Mouse (Mus musculus) limb, embryonic 14.5 days (tissue): Measurements from ENCODE around the gene Ptpra. TPM values are rescaled to one million over a fixed set of nuclear protein-coding genes. Genes with fewer than 3 reads are reported as not detected.
A peak's percentile ranks its signal among the peaks of the same experiment; 100 is the strongest.

Experiments
- ATAC-seq: fragments of 200-750 bp; cut with Nextera tagmentation; 2 replicates; pipeline ENCODE4 v1.8.0; 2017; ENCODE audit warnings: low read depth, moderate number of reproducible peaks, moderate TSS enrichment; ENCODE audit not compliant: low FRiP score
- DNase-seq: peaks from one replicate; pipeline ENCODE4 v3.0.0-alpha.2; 2015; ENCODE audit warnings: low spot score
- H3K27ac ChIP-seq: fragments of 300-500 bp; sonication (generic); replicated peaks from 2 replicates; pipeline ENCODE4 v1.5.1; 2014; ENCODE audit warnings: low read depth, mild to moderate bottlenecking, low read length, moderate library complexity, mixed read lengths
- H3K27me3 ChIP-seq: fragments of 300-500 bp; sonication (generic); 2 replicates; pipeline ENCODE4 v1.6.1; 2014; ENCODE audit warnings: low read length, mixed read lengths; ENCODE audit not compliant: control insufficient read depth, insufficient read depth
- H3K36me3 ChIP-seq: fragments of 300-500 bp; sonication (generic); 2 replicates; pipeline ENCODE4 v1.6.1; 2014; ENCODE audit warnings: mild to moderate bottlenecking, low read length, moderate library complexity, mixed read lengths; ENCODE audit not compliant: control insufficient read depth, insufficient read depth
- H3K4me1 ChIP-seq: fragments of 300-500 bp; sonication (generic); 2 replicates; pipeline ENCODE4 v1.6.1; 2014; ENCODE audit warnings: antibody characterized with exemption, low read length, mixed read lengths; ENCODE audit not compliant: control insufficient read depth, insufficient read depth
- H3K4me2 ChIP-seq: fragments of 300-500 bp; sonication (generic); replicated peaks from 2 replicates; pipeline ENCODE4 v1.6.1; 2014; ENCODE audit warnings: low read depth, mild to moderate bottlenecking, low read length, moderate library complexity; ENCODE audit not compliant: severe bottlenecking
- H3K4me3 ChIP-seq: fragments of 300-500 bp; sonication (generic); replicated peaks from 2 replicates; pipeline ENCODE4 v1.5.1; 2014; ENCODE audit warnings: low read length
- H3K9ac ChIP-seq: fragments of 300-500 bp; sonication (generic); 2 replicates; pipeline ENCODE4 v1.6.1; 2014; ENCODE audit warnings: mild to moderate bottlenecking, low read depth, low read length, moderate library complexity; ENCODE audit not compliant: severe bottlenecking
- H3K9me3 ChIP-seq: fragments of 300-500 bp; sonication (generic); 2 replicates; pipeline ENCODE4 v1.6.1; 2016; ENCODE audit warnings: low read length; ENCODE audit not compliant: control insufficient read depth
- POLR2A ChIP-seq: fragments of 200-500 bp; IDR thresholded peaks from 2 replicates; pipeline ENCODE4 v1.8.0; 2012; ENCODE audit warnings: inconsistent platforms, mild to moderate bottlenecking, moderate library complexity, borderline replicate concordance; ENCODE audit not compliant: insufficient read depth, insufficient read length; ENCODE audit errors: extremely low read depth
- WGBS: fragments of 180-500 bp; shearing (Covaris S2); extraction: QIAGEN DNeasy Blood & Tissue Kit; methylation state at CpG from one replicate; pipeline ENCODE4 v1.1.7; 2014; 5-methylcytosine and 5-hydroxymethylcytosine counted together
- polyA plus RNA-seq, 2 experiments: library from polyadenylated mRNA; depleted of rRNA in 1 of 2; stranded (reverse) in 1 of 2; unstranded in 1 of 2; fragments of >200 nt; fragmentation: Nextera tagmentation in 1 of 2; extraction: Ambion mirVana in 1 of 2; gene quantifications; 2 replicates each; pipeline versions ENCODE4 v1.2.1 to v1.2.3; 2012 to 2014

Ptpra gene
- polyA plus RNA-seq, 2 experiments, result 94.9 to 118 TPM

GRCm38 (mm10) chr2:130411558-130412495, 38.3 kb upstream of the Ptpra start:
- ATAC-seq, result peak; percentile 72

GRCm38 (mm10) chr2:130412775-130413174, 37.3 kb upstream of the Ptpra start:
- no peak overlapping the region for H3K4me2 ChIP-seq
- no peaks in the 10 kb centered on the region for H3K9me3 ChIP-seq
- H3K27ac ChIP-seq, result no peak overlapping the region
- no peak for DNase-seq
- H3K9ac ChIP-seq, result no peak overlapping the region
- H3K27me3 ChIP-seq, result no peaks in the 10 kb centered on the region
- ATAC-seq, result no peak
- H3K4me1 ChIP-seq, result peaks cover 27% of the 10 kb centered on the region
- H3K36me3 ChIP-seq, result 0 out of 2 replicates have a peak, but pooled peaks cover 5% of the 10 kb centered on the region
- WGBS, result 84% methylated on average over 3 of the region's 3 CpGs
- H3K4me3 ChIP-seq, result no peak overlapping the region
- no peak for TF ChIP-seq POLR2A

More at GRCm38 (mm10) chr2:130411558-130412495, 38.3 kb upstream of the Ptpra start:
- Histone ChIP-seq H3K9me3 (no peaks in the 10 kb centered on the region), H3K4me1 (peaks cover 31% of the 10 kb centered on the region), H3K4me3 (no peak overlapping the region), H3K27ac (peak overlapping the region; percentile 11), H3K4me2 (no peak overlapping the region), H3K27me3 (no peaks in the 10 kb centered on the region), H3K36me3 (0 out of 2 replicates have a peak, but pooled peaks cover 5% of the 10 kb centered on the region), H3K9ac (no peak overlapping the region)
- peak; percentile 87 for DNase-seq
- TF ChIP-seq POLR2A, result no peak
- 34% methylated on average over 16 of the region's 16 CpGs for WGBS

- Histone ChIP-seq H3K9ac (no peak overlapping the region), H3K4me1 (peaks cover 13% of the 10 kb centered on the region), H3K4me2 (no peak overlapping the region), H3K4me3 (no peak overlapping the region), H3K27me3 (no peaks in the 10 kb centered on the region), H3K36me3 (peaks cover 14% of the 10 kb centered on the region), H3K9me3 (no peaks in the 10 kb centered on the region), H3K27ac (no peak overlapping the region)
- ATAC-seq (no peak), DNase-seq (no peak)
- no peak for TF ChIP-seq POLR2A
- 81% methylated on average over 6 of the region's 6 CpGs for WGBS
These were observed 35.8 kb upstream of the Ptpra start for GRCm38 (mm10) chr2:130414094-130414856.

GRCm38 (mm10) chr2:130421781-130422620, 28.1 kb upstream of the Ptpra start:
- ATAC-seq (no peak), DNase-seq (no peak)
- H3K36me3 ChIP-seq, result peaks cover 17% of the 10 kb centered on the region
- H3K27me3 ChIP-seq, result no peaks in the 10 kb centered on the region
- no peak for TF ChIP-seq POLR2A
- H3K4me2 ChIP-seq, result no peak overlapping the region
- H3K4me3 ChIP-seq, result no peak overlapping the region
- H3K9ac ChIP-seq, result no peak overlapping the region
- peaks cover 17% of the 10 kb centered on the region for H3K4me1 ChIP-seq
- 96% methylated on average over 26 of the region's 26 CpGs for WGBS
- H3K9me3 ChIP-seq, result no peaks in the 10 kb centered on the region
- H3K27ac ChIP-seq, result no peak overlapping the region
